ENCODE assay signal across 12 mouse cellular contexts in genomic region chr12:50943340-50943739, GRCm38 (mm10).
DNase-seq lines count a peak whose midpoint lies in the region; ATAC-seq and TF ChIP-seq lines count a peak whose summit lies in the region.
"Had no signal": no experiment of that assay in that cellular context is flagged by ENCODE, and none has a peak within 500 bp of the region (broad histone marks: within the 10 kb centered on the region; RNA-seq: fewer than 3 reads in every experiment).

No protein-coding gene starts in this region.

- H3K9me3 ChIP-seq in forebrain, embryonic 14.5 days (replicated peaks; ENCODE audit: control insufficient read depth, low read length): 0 out of 2 replicates have a peak, but pooled peaks cover 3% of the 10 kb centered on the region
- H3K9me3 ChIP-seq in hindbrain, embryonic 12.5 days (replicated peaks): no peaks in the 10 kb centered on the region
- H3K9me3 ChIP-seq in midbrain, embryonic 14.5 days (ENCODE audit: control insufficient read depth, low read length): no peaks in the 10 kb centered on the region
- H3K9me3 ChIP-seq: neural tube, embryonic 12.5 days had no signal

- no peak for DNase-seq in layer of hippocampus, adult 2 months (ENCODE audit: low spot score in 2 of 2)
- no peak for DNase-seq in layer of hippocampus, adult 18-20 months (ENCODE audit: low spot score in 2 of 2)
- no peak for DNase-seq in forebrain, embryonic 14.5 days (ENCODE audit: low spot score)
- DNase-seq in midbrain, embryonic 14.5 days: no peak
- no peak for DNase-seq in lung, postnatal 25 days (ENCODE audit: low spot score)
- DNase-seq in kidney, postnatal 10 days: no peak

- peak overlapping the region; percentile 94 for H3K27ac ChIP-seq in layer of hippocampus, adult 2 months
- no peak overlapping the region; the same call in 1 of the 2 replicates for H3K27ac ChIP-seq in forebrain, embryonic 14.5 days (ENCODE audit: low read depth, low read length)
- no peak overlapping the region for H3K27ac ChIP-seq in hindbrain, embryonic 12.5 days
- H3K27ac ChIP-seq in midbrain, embryonic 14.5 days (replicated peaks; ENCODE audit: low read depth, low read length): no peak overlapping the region
- H3K27ac ChIP-seq: liver, embryonic 15.5 days; neural tube, embryonic 12.5 days had no signal

- peak overlapping the region; percentile 60; the same call in 1 of the 2 replicates for H3K9ac ChIP-seq in forebrain, embryonic 14.5 days (ENCODE audit: low read length)
- H3K9ac ChIP-seq in hindbrain, embryonic 12.5 days: no peak overlapping the region
- peak overlapping the region; percentile 64; the same call in 1 of the 2 replicates for H3K9ac ChIP-seq in midbrain, embryonic 14.5 days (replicated peaks; ENCODE audit: low read length)
- H3K9ac ChIP-seq: liver, embryonic 15.5 days had no signal

- ATAC-seq in forebrain, embryonic 14.5 days: peak; percentile 51
- ATAC-seq in hindbrain, embryonic 12.5 days (ENCODE audit: low FRiP score): peak; percentile 39; the same call in 1 of the 2 replicates
- ATAC-seq in midbrain, embryonic 14.5 days (ENCODE audit: low FRiP score, low TSS enrichment): peak; percentile 49
- ATAC-seq in granulocyte monocyte progenitor cell, adult 5-6 weeks (replicated peaks; ENCODE audit: poor library complexity, severe bottlenecking): no peak
- ATAC-seq: inflammation-experienced regulatory T-cells, adult 6 months had no signal

- peak overlapping the region; percentile 48 for H3K4me3 ChIP-seq in layer of hippocampus, adult 2 months
- no peak overlapping the region for H3K4me3 ChIP-seq in forebrain, embryonic 14.5 days (ENCODE audit: low read depth, low read length)
- H3K4me3 ChIP-seq in hindbrain, embryonic 12.5 days: no peak overlapping the region
- no peak overlapping the region for H3K4me3 ChIP-seq in midbrain, embryonic 14.5 days (replicated peaks; ENCODE audit: low read depth, low read length)
- H3K4me3 ChIP-seq: liver, embryonic 15.5 days had no signal

- no peaks in the 10 kb centered on the region for H3K36me3 ChIP-seq in forebrain, embryonic 14.5 days (ENCODE audit: control insufficient read depth, insufficient read depth, low read length)
- H3K36me3 ChIP-seq in hindbrain, embryonic 12.5 days: no peaks in the 10 kb centered on the region
- H3K36me3 ChIP-seq in midbrain, embryonic 14.5 days (ENCODE audit: control insufficient read depth, insufficient read depth, low read length): no peaks in the 10 kb centered on the region
- H3K36me3 ChIP-seq: G1E; liver, embryonic 15.5 days; neural tube, embryonic 12.5 days had no signal

- peaks cover 10% of the 10 kb centered on the region for H3K4me1 ChIP-seq in forebrain, embryonic 14.5 days (ENCODE audit: control insufficient read depth, insufficient read depth, low read length)
- H3K4me1 ChIP-seq in hindbrain, embryonic 12.5 days: no peaks in the 10 kb centered on the region
- H3K4me1 ChIP-seq in midbrain, embryonic 14.5 days (ENCODE audit: control insufficient read depth, insufficient read depth, low read length): no peaks in the 10 kb centered on the region
- H3K4me1 ChIP-seq: liver, embryonic 15.5 days; neural tube, embryonic 12.5 days had no signal

- H3K4me2 ChIP-seq in forebrain, embryonic 14.5 days (ENCODE audit: low read length): peak overlapping the region; percentile 44
- peak overlapping the region; percentile 53; the same call in 1 of the 2 replicates for H3K4me2 ChIP-seq in hindbrain, embryonic 12.5 days (replicated peaks)
- peak overlapping the region; percentile 57 for H3K4me2 ChIP-seq in midbrain, embryonic 14.5 days (ENCODE audit: low read length)
- H3K4me2 ChIP-seq: liver, embryonic 15.5 days had no signal

- H3K27me3 ChIP-seq in forebrain, embryonic 14.5 days (replicated peaks; ENCODE audit: control insufficient read depth, insufficient read depth, low read length): no peaks in the 10 kb centered on the region
- peaks cover 10% of the 10 kb centered on the region for H3K27me3 ChIP-seq in hindbrain, embryonic 12.5 days
- H3K27me3 ChIP-seq in midbrain, embryonic 14.5 days (ENCODE audit: control insufficient read depth, insufficient read depth, low read length): no peaks in the 10 kb centered on the region
- H3K27me3 ChIP-seq: liver, embryonic 15.5 days; neural tube, embryonic 12.5 days had no signal

- no peak for TF ChIP-seq CTCF in layer of hippocampus, adult 2 months (conservative IDR thresholded peaks at IDR 0.05)

- WGBS in forebrain, embryonic 14.5 days: 37% methylated on average over 3 of the region's 3 CpGs
- WGBS in hindbrain, embryonic 12.5 days: 59% methylated on average over 3 of the region's 3 CpGs
- 49% methylated on average over 3 of the region's 3 CpGs for WGBS in midbrain, embryonic 14.5 days
